Mouse (Mus musculus): ENCODE measurements around the gene Loxl3.

- TF ChIP-seq POLR2A (IDR thresholded peaks at IDR 0.05; ENCODE audit: low read depth, low read length) = no peak
- no peak for TF ChIP-seq CTCF (IDR thresholded peaks at IDR 0.05; ENCODE audit: extremely low read depth, insufficient read depth, insufficient read length, insufficient replicate concordance)
These were observed 10.2 kb upstream of the Loxl3 start for GRCm38 (mm10) chr6:83023786-83024185.
